Mouse (Mus musculus): ENCODE data around the gene Prr19.
"Not testable (repeated sequence)": the region's sequence is repeated elsewhere in the genome, so short reads cannot be mapped to it uniquely, and the experiment has no call there.

The Prr19 gene

GRCm38 (mm10) chr7:25301063-25301462 lies at the start of gene Prr19:
Prr19 (plus strand) TSS chr7:25301411.
- peak in 1 of 2 experiments; percentile 66 for DNase-seq (ENCODE audit: low spot score in 2 of 2)

GRCm38 (mm10) chr7:25251822-25252221 lies 49.4 kb upstream of the Prr19 start:
- DNase-seq (ENCODE audit: low spot score in 2 of 2) = peak in 1 of 2 experiments; percentile 47

GRCm38 (mm10) chr7:25261896-25262295 lies 39.3 kb upstream of the Prr19 start:
- no peak for DNase-seq (ENCODE audit: low spot score in 2 of 2)

- no peak for DNase-seq (ENCODE audit: low spot score in 2 of 2)
Measured at GRCm38 (mm10) chr7:25263968-25264870, 37.0 kb upstream of the Prr19 start.

- DNase-seq (ENCODE audit: low spot score in 2 of 2) = not testable (repeated sequence)
Measured at GRCm38 (mm10) chr7:25265743-25266142, 35.5 kb upstream of the Prr19 start.

GRCm38 (mm10) chr7:25266180-25266962 lies 34.8 kb upstream of the Prr19 start:
- no peak for DNase-seq (ENCODE audit: low spot score in 2 of 2)

- DNase-seq (ENCODE audit: low spot score in 2 of 2) = peak; percentile 99 to 100
Measured at GRCm38 (mm10) chr7:25267301-25267750, 33.9 kb upstream of the Prr19 start, which contains the start of gene Cic. Cic (plus strand) TSS chr7:25267704.

GRCm38 (mm10) chr7:25267751-25268463 lies 33.3 kb upstream of the Prr19 start:
- peak; percentile 100 for DNase-seq (ENCODE audit: low spot score in 2 of 2)

- no peak for DNase-seq (ENCODE audit: low spot score in 2 of 2)
Measured at GRCm38 (mm10) chr7:25268588-25268987, 32.6 kb upstream of the Prr19 start.

- peak in 1 of 2 experiments; percentile 34 for DNase-seq (ENCODE audit: low spot score in 2 of 2)
Measured at GRCm38 (mm10) chr7:25269029-25269428, 32.2 kb upstream of the Prr19 start.

- DNase-seq (ENCODE audit: low spot score in 2 of 2) = peak in 1 of 2 experiments; percentile 27
Measured at GRCm38 (mm10) chr7:25269545-25270271, 31.5 kb upstream of the Prr19 start.

- DNase-seq (ENCODE audit: low spot score in 2 of 2) = peak in 1 of 2 experiments; percentile 35
Measured at GRCm38 (mm10) chr7:25270652-25271633, 30.3 kb upstream of the Prr19 start.

- DNase-seq (ENCODE audit: low spot score in 2 of 2) = peak in 1 of 2 experiments; percentile 26
Measured at GRCm38 (mm10) chr7:25271651-25272444, 29.4 kb upstream of the Prr19 start.

GRCm38 (mm10) chr7:25272445-25273258 lies 28.6 kb upstream of the Prr19 start:
- DNase-seq (ENCODE audit: low spot score in 2 of 2) = peak in 1 of 2 experiments; percentile 33

GRCm38 (mm10) chr7:25273259-25274241 lies 27.7 kb upstream of the Prr19 start:
- peak in 1 of 2 experiments; percentile 32 for DNase-seq (ENCODE audit: low spot score in 2 of 2)

- DNase-seq (ENCODE audit: low spot score in 2 of 2) = peak in 1 of 2 experiments; percentile 17
Measured at GRCm38 (mm10) chr7:25274571-25274970, 26.6 kb upstream of the Prr19 start.

- DNase-seq (ENCODE audit: low spot score in 2 of 2) = no peak
Measured at GRCm38 (mm10) chr7:25274996-25275395, 26.2 kb upstream of the Prr19 start.

All from right cerebral cortex, postnatal 10 days (tissue).